Mouse (Mus musculus) subcutaneous adipose tissue, adult 2 months (tissue): ENCODE data around the gene AU041133. TPM values are rescaled to one million over a fixed set of nuclear protein-coding genes. Genes with fewer than 3 reads are reported as not detected.

Experiments used
- polyA plus RNA-seq: library from polyadenylated mRNA; depleted of rRNA; stranded (reverse); fragments of >200 nt; gene quantifications from 2 replicates; pipeline ENCODE4 v1.2.3, GENCODE M21; 2012; ENCODE audit warnings: low replicate concordance; rRNA removed

AU041133 gene
- polyA plus RNA-seq: 0.43 and 0.45 TPM in 2 replicates

GRCm38 (mm10) chr10:82127850-82128401 is at the start of gene AU041133:
Gene AU041133 (plus strand): TSS chr10:82128013.

GRCm38 (mm10) chr10:82082728-82083621 is 44.8 kb upstream of the AU041133 start, which contains the start of gene BC024063:
Gene BC024063 (plus strand): TSS chr10:82083353.

Other genes with a start within 250 kb of the AU041133 start
- gene Zfp781, start 197.5 kb upstream of the AU041133 start, polyA plus RNA-seq: 0.14 and 0.49 TPM in 2 replicates
- gene Zfp873, start 79.9 kb upstream of the AU041133 start, polyA plus RNA-seq: 1.5 and 1.9 TPM in 2 replicates
- 0.04 and 0.44 TPM in 2 replicates for gene BC024063, start 44.7 kb upstream of the AU041133 start, polyA plus RNA-seq
- 1.4 and 2.0 TPM in 2 replicates for gene Zfp938, start 113.3 kb downstream of the AU041133 start, polyA plus RNA-seq
- gene 4932415D10Rik, start 188.6 kb downstream of the AU041133 start, polyA plus RNA-seq: not detected in 2 replicates
- 1.0 and 2.9 TPM in 2 replicates for gene Gm4924, start 226.2 kb downstream of the AU041133 start, polyA plus RNA-seq